Mouse (Mus musculus): ENCODE data around the gene Gm35549.

Gm35549 gene

GRCm38 (mm10) chr9:122823374-122824017 is 20.3 kb downstream of the Gm35549 start:
- DNase-seq: no peak

- no peak for DNase-seq
These were observed 28.5 kb downstream of the Gm35549 start for GRCm38 (mm10) chr9:122815239-122815851.

- DNase-seq: no peak
These were observed 29.1 kb downstream of the Gm35549 start for GRCm38 (mm10) chr9:122814775-122815174.

GRCm38 (mm10) chr9:122812386-122812785 is 31.4 kb downstream of the Gm35549 start:
- DNase-seq: no peak

GRCm38 (mm10) chr9:122810212-122810611 is 33.6 kb downstream of the Gm35549 start:
- DNase-seq: no peak

GRCm38 (mm10) chr9:122807186-122807585 is 36.6 kb downstream of the Gm35549 start:
- no peak for DNase-seq

GRCm38 (mm10) chr9:122805845-122806341 is 37.9 kb downstream of the Gm35549 start:
- DNase-seq: no peak

GRCm38 (mm10) chr9:122805053-122805844 is 38.6 kb downstream of the Gm35549 start, which contains the start of gene Tcaim:
Gene Tcaim (plus strand): TSS chr9:122805539.
- peak; percentile 94 for DNase-seq

- no peak for DNase-seq
These were observed 57.3 kb downstream of the Gm35549 start for GRCm38 (mm10) chr9:122786534-122786933.

GRCm38 (mm10) chr9:122785231-122785630 is 58.6 kb downstream of the Gm35549 start:
- DNase-seq: no peak

Measured in embryo, embryonic 11 days (tissue).